Mouse (Mus musculus) forebrain, embryonic 11.5 days (tissue): ENCODE measurements around the gene Sox11. TPM values are rescaled to one million over a fixed set of nuclear protein-coding genes. Genes with fewer than 3 reads are reported as not detected.

Experiments
- ATAC-seq: fragments of 200-750 bp; cut with Nextera tagmentation; replicated peaks from 2 replicates; pipeline ENCODE4 v1.8.0; 2017; ENCODE audit warnings: moderate TSS enrichment; ENCODE audit not compliant: low FRiP score
- DNase-seq: peaks from one replicate; pipeline ENCODE4 v3.0.0-alpha.2; 2017; ENCODE audit warnings: low spot score
- H3K27ac ChIP-seq: fragments of 300-500 bp; sonication (generic); 2 replicates; pipeline ENCODE4 v1.5.1; 2014; ENCODE audit warnings: low read depth, low read length
- H3K27me3 ChIP-seq: fragments of 300-500 bp; sonication (generic); 2 replicates; pipeline ENCODE4 v1.6.1; 2014; ENCODE audit warnings: mild to moderate bottlenecking, low read length, mixed read lengths; ENCODE audit not compliant: control insufficient read depth, insufficient read depth
- H3K36me3 ChIP-seq: fragments of 300-500 bp; sonication (generic); 2 replicates; pipeline ENCODE4 v1.6.1; 2014; ENCODE audit warnings: mild to moderate bottlenecking, low read length, moderate library complexity, mixed read lengths; ENCODE audit not compliant: control insufficient read depth, insufficient read depth
- H3K4me1 ChIP-seq: fragments of 300-500 bp; sonication (generic); replicated peaks from 2 replicates; pipeline ENCODE4 v1.6.1; 2014; ENCODE audit warnings: low read length, mixed read lengths; ENCODE audit not compliant: control insufficient read depth, insufficient read depth
- H3K4me2 ChIP-seq: fragments of 300-500 bp; sonication (generic); 2 replicates; pipeline ENCODE4 v1.6.1; 2014; ENCODE audit warnings: low read depth, mild to moderate bottlenecking, low read length, moderate library complexity, mixed read lengths; ENCODE audit not compliant: severe bottlenecking
- H3K4me3 ChIP-seq: fragments of 300-500 bp; sonication (generic); 2 replicates; pipeline ENCODE4 v1.5.1; 2014; ENCODE audit warnings: low read depth, low read length
- H3K9ac ChIP-seq: fragments of 300-500 bp; sonication (generic); 2 replicates; pipeline ENCODE4 v1.6.1; 2014; ENCODE audit warnings: low read length
- H3K9me3 ChIP-seq: fragments of 300-500 bp; sonication (generic); 2 replicates; pipeline ENCODE4 v1.6.1; 2016; ENCODE audit warnings: low read length, mixed read lengths; ENCODE audit not compliant: control insufficient read depth
- WGBS: fragments of 180-500 bp; shearing (Covaris S2); extraction: QIAGEN DNeasy Blood & Tissue Kit; methylation state at CpG from one replicate; pipeline ENCODE4 v1.1.7; 2014; 5-methylcytosine and 5-hydroxymethylcytosine counted together
- polyA plus RNA-seq: library from polyadenylated mRNA; unstranded; fragments of >200 nt; fragmentation: Nextera tagmentation; extraction: Ambion mirVana; gene quantifications from 2 replicates; pipeline ENCODE4 v1.2.1, GENCODE M21; 2014

Sox11 gene
- polyA plus RNA-seq, 1 experiment from 2014 or later: 596 TPM

- Histone ChIP-seq H3K27me3 (no peaks in the 10 kb centered on the region), H3K4me1 (0 out of 2 replicates have a peak, but pooled peaks cover 4% of the 10 kb centered on the region), H3K9me3 (no peaks in the 10 kb centered on the region), H3K4me3 (peak overlapping the region; percentile 100), H3K27ac (peak overlapping the region; percentile 91), H3K36me3 (peaks cover 5% of the 10 kb centered on the region; the same call in 1 of the 2 replicates), H3K9ac (peak overlapping the region; percentile 99), H3K4me2 (peak overlapping the region; percentile 60)
- DNase-seq (peak; percentile 87), ATAC-seq (no peak)
- under 1% methylated on average over 40 of the region's 40 CpGs for WGBS
These were observed 3.6 kb downstream of the Sox11 start for GRCm38 (mm10) chr12:27338721-27339170.

- H3K4me2 ChIP-seq: peak overlapping the region; percentile 60
- 0 out of 2 replicates have a peak, but pooled peaks cover 4% of the 10 kb centered on the region for H3K4me1 ChIP-seq
- DNase-seq (no peak), ATAC-seq (no peak)
- H3K36me3 ChIP-seq: peaks cover 5% of the 10 kb centered on the region; the same call in 1 of the 2 replicates
- peak overlapping the region; percentile 91 for H3K27ac ChIP-seq
- H3K4me3 ChIP-seq: peak overlapping the region; percentile 100
- 2% methylated on average over 12 of the region's 12 CpGs for WGBS
- H3K9ac ChIP-seq: peak overlapping the region; percentile 99
- H3K27me3 ChIP-seq: no peaks in the 10 kb centered on the region
- H3K9me3 ChIP-seq: no peaks in the 10 kb centered on the region
These were observed 4.3 kb downstream of the Sox11 start for GRCm38 (mm10) chr12:27338116-27338515.

GRCm38 (mm10) chr12:27337482-27337881 lies 4.9 kb downstream of the Sox11 start:
- Histone ChIP-seq H3K36me3 (peaks cover 5% of the 10 kb centered on the region; the same call in 1 of the 2 replicates), H3K4me2 (peak overlapping the region; percentile 60), H3K4me1 (0 out of 2 replicates have a peak, but pooled peaks cover 4% of the 10 kb centered on the region), H3K4me3 (peak overlapping the region; percentile 100), H3K27me3 (no peaks in the 10 kb centered on the region), H3K9me3 (no peaks in the 10 kb centered on the region), H3K27ac (peak overlapping the region; percentile 5; the same call in 1 of the 2 replicates), H3K9ac (peak overlapping the region; percentile 99)
- 6% methylated on average over 1 of the region's 1 CpGs for WGBS
- ATAC-seq (no peak), DNase-seq (no peak)

DNA sequence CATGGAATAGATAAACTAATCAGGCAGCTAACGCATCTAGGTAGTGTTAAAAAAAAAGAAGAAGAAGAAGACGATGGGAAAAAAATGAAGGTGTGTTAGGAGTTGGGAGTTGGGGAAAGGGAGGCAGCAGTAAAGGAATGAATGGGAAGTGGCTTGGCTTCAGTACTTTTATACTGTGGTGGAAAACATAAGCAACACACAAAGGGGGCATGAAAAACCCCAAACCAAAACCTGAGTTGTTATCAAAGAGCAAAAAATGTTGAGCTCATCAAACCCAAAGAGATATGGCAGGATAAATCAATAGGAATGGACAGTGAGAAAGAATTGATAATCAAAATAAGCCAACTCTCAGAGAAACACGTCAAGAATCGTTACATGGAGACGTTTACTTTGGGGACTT lies 5.6 kb downstream of the Sox11 start:
- Histone ChIP-seq H3K4me3 (peak overlapping the region; percentile 100), H3K9ac (peak overlapping the region; percentile 99), H3K4me1 (0 out of 2 replicates have a peak, but pooled peaks cover 4% of the 10 kb centered on the region), H3K36me3 (peaks cover 5% of the 10 kb centered on the region; the same call in 1 of the 2 replicates), H3K27me3 (no peaks in the 10 kb centered on the region), H3K9me3 (no peaks in the 10 kb centered on the region), H3K27ac (peak overlapping the region; percentile 53; the same call in 1 of the 2 replicates), H3K4me2 (peak overlapping the region; percentile 60)
- WGBS: 44% methylated on average over 5 of the region's 5 CpGs
- ATAC-seq: no peak
- no peak for DNase-seq

DNA sequence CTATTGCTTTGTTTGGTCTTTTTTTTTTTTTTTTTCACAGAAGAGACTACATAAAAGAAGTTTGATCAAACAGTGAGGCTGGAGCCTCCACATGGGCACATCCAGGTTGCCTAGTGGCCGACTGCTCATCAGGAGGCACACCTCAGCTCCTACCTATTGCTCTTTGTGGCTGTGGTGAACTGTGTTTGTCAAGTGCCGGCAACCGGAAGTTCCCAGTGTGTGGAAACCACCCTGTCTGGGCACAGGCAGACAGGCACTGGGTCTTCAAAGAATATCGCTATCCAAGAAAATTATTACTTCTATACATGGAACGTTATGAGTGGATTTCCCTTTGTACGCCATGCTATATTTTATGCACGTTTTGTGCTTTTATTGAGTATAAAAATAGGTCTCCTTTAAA lies 6.0 kb downstream of the Sox11 start:
- Histone ChIP-seq H3K4me1 (0 out of 2 replicates have a peak, but pooled peaks cover 4% of the 10 kb centered on the region), H3K4me2 (peak overlapping the region; percentile 60), H3K27me3 (no peaks in the 10 kb centered on the region), H3K9me3 (no peaks in the 10 kb centered on the region), H3K9ac (peak overlapping the region; percentile 99), H3K36me3 (peaks cover 5% of the 10 kb centered on the region; the same call in 1 of the 2 replicates), H3K27ac (peak overlapping the region; percentile 19; the same call in 1 of the 2 replicates), H3K4me3 (peak overlapping the region; percentile 100)
- DNase-seq (no peak), ATAC-seq (no peak)
- 65% methylated on average over 7 of the region's 7 CpGs for WGBS

DNA sequence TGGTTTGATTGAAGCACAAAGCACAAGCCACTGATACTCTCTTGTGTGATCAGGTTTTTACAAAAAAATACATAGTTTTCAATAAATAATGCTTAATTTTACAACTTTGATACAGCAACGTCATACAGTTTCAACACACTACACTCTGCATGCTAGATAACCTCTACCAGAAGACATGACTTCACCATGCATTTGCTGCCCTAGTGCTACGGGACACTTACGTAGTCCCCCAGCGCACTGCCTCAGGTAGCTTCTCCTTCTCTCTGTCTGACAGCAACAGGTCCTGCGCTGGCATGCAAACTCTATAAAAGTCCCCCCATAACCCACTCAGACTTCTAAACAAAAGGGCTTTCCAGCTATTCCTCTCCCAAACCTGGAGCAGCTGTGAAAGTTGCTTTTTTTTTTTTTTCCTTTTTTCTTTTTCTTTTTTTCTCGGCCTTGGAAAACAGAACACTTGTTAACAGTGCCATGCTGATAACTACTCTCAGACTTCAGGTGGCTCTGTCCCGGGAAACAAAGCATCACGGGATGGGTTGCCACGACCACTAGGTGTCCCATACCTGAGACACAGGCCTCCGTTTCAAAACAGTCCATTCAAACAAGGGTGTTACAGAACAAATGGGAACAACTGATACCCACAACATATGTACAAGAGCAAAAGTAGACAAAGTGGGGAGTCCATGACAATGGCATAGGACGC lies 6.9 kb downstream of the Sox11 start:
- Histone ChIP-seq H3K27ac (no peak overlapping the region; the same call in 1 of the 2 replicates), H3K9ac (peak overlapping the region; percentile 5; the same call in 1 of the 2 replicates), H3K9me3 (no peaks in the 10 kb centered on the region), H3K36me3 (peaks cover 5% of the 10 kb centered on the region; the same call in 1 of the 2 replicates), H3K4me2 (peak overlapping the region; percentile 60), H3K27me3 (no peaks in the 10 kb centered on the region), H3K4me3 (peak overlapping the region; percentile 4; the same call in 1 of the 2 replicates), H3K4me1 (0 out of 2 replicates have a peak, but pooled peaks cover 4% of the 10 kb centered on the region)
- WGBS: 60% methylated on average over 11 of the region's 11 CpGs
- no peak for ATAC-seq
- DNase-seq: no peak

DNA sequence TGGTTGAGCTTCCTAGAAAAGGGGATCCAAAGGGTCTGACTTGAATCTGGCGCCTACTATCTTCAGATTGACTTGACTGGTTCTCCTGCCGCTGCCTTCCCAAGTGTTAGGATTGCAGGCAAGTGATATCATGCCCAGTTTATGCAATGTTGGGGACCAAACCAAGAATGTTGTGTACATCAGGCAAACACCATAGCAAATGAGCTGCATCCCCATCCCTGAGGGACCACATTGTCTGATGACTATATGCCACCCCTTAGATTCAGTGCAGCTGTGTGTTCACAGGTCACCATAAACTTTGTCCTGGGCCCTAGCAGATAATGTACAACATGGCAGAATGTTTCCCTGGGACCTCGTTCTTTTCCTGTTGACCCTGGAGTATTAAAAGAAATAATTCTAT lies 8.8 kb downstream of the Sox11 start:
- no peaks in the 10 kb centered on the region for H3K9me3 ChIP-seq
- H3K36me3 ChIP-seq: peaks cover 5% of the 10 kb centered on the region; the same call in 1 of the 2 replicates
- ATAC-seq: 0 out of 2 replicates have a peak, but pooled peaks have one; percentile 51
- H3K4me3 ChIP-seq: no peak overlapping the region
- H3K27ac ChIP-seq: no peak overlapping the region; the same call in 1 of the 2 replicates
- 84% methylated on average over 3 of the region's 3 CpGs for WGBS
- no peaks in the 10 kb centered on the region for H3K27me3 ChIP-seq
- no peak overlapping the region for H3K9ac ChIP-seq
- no peak overlapping the region for H3K4me2 ChIP-seq
- 0 out of 2 replicates have a peak, but pooled peaks cover 4% of the 10 kb centered on the region for H3K4me1 ChIP-seq
- DNase-seq: no peak

DNA sequence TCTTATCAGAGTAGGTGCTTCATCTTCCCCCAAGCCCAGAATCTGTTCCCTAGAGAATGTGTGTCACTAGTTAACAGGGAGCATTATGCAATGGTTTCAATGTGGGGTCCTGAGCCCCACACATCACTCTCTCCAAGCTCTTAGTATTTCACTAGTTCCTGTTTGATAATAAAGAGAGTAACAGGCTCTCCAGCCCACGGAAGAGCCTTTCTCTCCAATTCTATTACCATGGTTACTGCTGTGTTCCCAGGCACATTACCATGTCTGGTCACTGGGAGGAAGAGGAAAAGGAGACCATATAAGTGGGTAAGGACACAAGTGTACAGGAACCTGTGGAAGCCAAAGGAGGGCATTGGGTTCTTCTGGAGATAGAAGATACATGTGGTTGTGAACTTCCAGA lies 19.0 kb downstream of the Sox11 start:
- no peaks in the 10 kb centered on the region for H3K4me1 ChIP-seq
- H3K9ac ChIP-seq: no peak overlapping the region
- WGBS: 61% methylated on average over 1 of the region's 1 CpGs
- no peak overlapping the region for H3K27ac ChIP-seq
- H3K4me2 ChIP-seq: no peak overlapping the region
- ATAC-seq (no peak), DNase-seq (no peak)
- H3K4me3 ChIP-seq: no peak overlapping the region
- no peaks in the 10 kb centered on the region for H3K9me3 ChIP-seq
- H3K27me3 ChIP-seq: no peaks in the 10 kb centered on the region
- H3K36me3 ChIP-seq: no peaks in the 10 kb centered on the region
